22 mouse cellular contexts compared by ENCODE assay signal in genomic region chr14:60982126-60982525, GRCm38 (mm10).
A peak's percentile ranks its signal among the peaks of the same experiment; 100 is the strongest.
DNase-seq lines count a peak whose midpoint lies in the region; TF ChIP-seq lines count a peak whose summit lies in the region.
"Had no signal": no experiment of that assay in that cellular context is flagged by ENCODE, and none has a peak within 500 bp of the region (broad histone marks: within the 10 kb centered on the region; RNA-seq: fewer than 3 reads in every experiment).

No protein-coding gene starts in this region.

- H3K9ac ChIP-seq in ES-Bruce4 (ENCODE audit: low read depth, poor library complexity, severe bottlenecking) (no peak overlapping the region), ES-E14 (ENCODE audit: insufficient read depth, low read depth, low read length, poor library complexity, severe bottlenecking) (no peak overlapping the region)
- H3K9ac ChIP-seq: embryonic facial prominence, embryonic 13.5 days; embryonic facial prominence, embryonic 15.5 days; forebrain, embryonic 12.5 days had no signal

- no peak for TF ChIP-seq CTCF in ES-Bruce4 (IDR thresholded peaks at IDR 0.05; ENCODE audit: low read depth, low read length)

- H3K27ac ChIP-seq in ES-Bruce4 (ENCODE audit: insufficient read depth, low read length) (peak overlapping the region; percentile 94), ES-E14 (ENCODE audit: insufficient read depth, low read depth, low read length, poor library complexity, severe bottlenecking) (peak overlapping the region; percentile 96)
- no peak overlapping the region for H3K27ac ChIP-seq in limb, embryonic 10.5 days
- H3K27ac ChIP-seq: embryonic facial prominence, embryonic 13.5 days; forebrain, embryonic 12.5 days had no signal

- DNase-seq in ES-E14 (ENCODE audit: low read depth, low spot score) = peak; percentile 75
- DNase-seq in WW6 (ENCODE audit: low read depth, low spot score) = peak; percentile 47
- DNase-seq in right cerebral cortex, postnatal 14 days = no peak
- DNase-seq in limb, embryonic 10.5 days (ENCODE audit: low spot score) = no peak
- no peak for DNase-seq in left cerebral cortex, adult 8-10 months (ENCODE audit: low spot score in 2 of 2)
- DNase-seq: adrenal gland, adult 8-10 months; adrenal gland, postnatal 14 days; adrenal gland, postnatal 36 days; B cell, adult 2 months; cerebellum, adult 18-20 months; cerebellum, adult 8-10 months; cerebellum, adult 9-11 months; cerebellum, postnatal 14 days; cerebellum, postnatal 36 days; embryo, embryonic 11 days had no signal

- TF ChIP-seq POLR2A in ES-Bruce4 (IDR thresholded peaks at IDR 0.05; ENCODE audit: insufficient read depth, low read length) = no peak

- H3K9me3 ChIP-seq in ES-Bruce4 (replicated peaks; ENCODE audit: control insufficient read depth, insufficient read depth, low read length, poor library complexity, severe bottlenecking) (peaks cover 17% of the 10 kb centered on the region), ES-E14 (ENCODE audit: control insufficient read depth, insufficient read depth, low read depth, low read length) (no peaks in the 10 kb centered on the region)
- no peaks in the 10 kb centered on the region for H3K9me3 ChIP-seq in limb, embryonic 10.5 days (replicated peaks)
- H3K9me3 ChIP-seq: embryonic facial prominence, embryonic 13.5 days; embryonic facial prominence, embryonic 15.5 days; forebrain, embryonic 10.5 days; forebrain, embryonic 12.5 days had no signal

- H3K27me3 ChIP-seq in ES-Bruce4 (ENCODE audit: control insufficient read depth, insufficient read depth, low read length, poor library complexity, severe bottlenecking) = no peaks in the 10 kb centered on the region
- no peaks in the 10 kb centered on the region for H3K27me3 ChIP-seq in limb, embryonic 10.5 days (ENCODE audit: low read depth, poor library complexity, severe bottlenecking)
- H3K27me3 ChIP-seq: CH12.LX; embryonic facial prominence, embryonic 13.5 days; embryonic facial prominence, embryonic 15.5 days; forebrain, embryonic 12.5 days had no signal

- in situ Hi-C loops in ES-E14 (cut with MboI; ENCODE audit: low sequenced_read_pairs in 2 of 2, unreplicated experiment in 2 of 2) = no loop called here

- H3K36me3 ChIP-seq in ES-Bruce4 (ENCODE audit: control insufficient read depth, insufficient read depth, low read length, poor library complexity, severe bottlenecking) = no peaks in the 10 kb centered on the region
- H3K36me3 ChIP-seq in ES-E14 (ENCODE audit: control insufficient read depth, insufficient read depth, low read length, poor library complexity, severe bottlenecking) = peaks cover 2% of the 10 kb centered on the region; the same call in 1 of the 2 replicates
- peaks cover 6% of the 10 kb centered on the region; the same call in 1 of the 2 replicates for H3K36me3 ChIP-seq in limb, embryonic 10.5 days
- H3K36me3 ChIP-seq: forebrain, embryonic 12.5 days had no signal

- peak; percentile 68 for TF ChIP-seq EP300 in ES-Bruce4 (IDR thresholded peaks at IDR 0.05; ENCODE audit: insufficient read depth, low read depth, low read length)

- H3K4me1 ChIP-seq in ES-Bruce4 (ENCODE audit: control insufficient read depth, insufficient read depth, low read length) = peaks cover 2% of the 10 kb centered on the region
- peaks cover 10 to 25% of the 10 kb centered on the region in 2 experiments for H3K4me1 ChIP-seq in ES-E14 (ENCODE audit: control insufficient read depth in 2 of 2, insufficient read depth in 2 of 2, low read length in 2 of 2, poor library complexity in 1 of 2)
- H3K4me1 ChIP-seq in limb, embryonic 10.5 days = peaks cover 52% of the 10 kb centered on the region

- H3K4me3 ChIP-seq in ES-Bruce4 (ENCODE audit: low read depth, low read length) = no peak overlapping the region
- peak overlapping the region in 1 of 2 experiments; percentile 9; a peak in 1 of 4 replicates for H3K4me3 ChIP-seq in ES-E14 (ENCODE audit: insufficient read depth in 1 of 2, low read depth in 1 of 2, low read length in 2 of 2, poor library complexity in 1 of 2, severe bottlenecking in 1 of 2)
- H3K4me3 ChIP-seq in limb, embryonic 10.5 days = no peak overlapping the region
- H3K4me3 ChIP-seq: embryonic facial prominence, embryonic 13.5 days; embryonic facial prominence, embryonic 15.5 days; erythroblast, embryonic 14.5 days; forebrain, embryonic 10.5 days; forebrain, embryonic 12.5 days had no signal

TF ChIP-seq in ES-E14, 5 proteins besides CTCF, POLR2A, EP300 and RAD21:
- TF ChIP-seq CHD2 (IDR thresholded peaks at IDR 0.05; ENCODE audit: low read depth, low read length) = peak; percentile 46; the same call in 1 of the 2 replicates
- no peak for TF ChIP-seq ZC3H11A (IDR thresholded peaks at IDR 0.05; ENCODE audit: borderline replicate concordance, low read depth, low read length)
- no peak for TF ChIP-seq MAFK (IDR thresholded peaks at IDR 0.05; ENCODE audit: insufficient read depth, low read depth, low read length)
- no peak for TF ChIP-seq HCFC1 (IDR thresholded peaks at IDR 0.05; ENCODE audit: borderline replicate concordance, insufficient read depth, low read length)
- no peak for TF ChIP-seq ZNF384 (IDR thresholded peaks at IDR 0.05; ENCODE audit: low read depth, low read length)
TF ChIP-seq in ES-E14: peak in this region for 1.

Comparison
In these comparisons a context has a peak if more than half of its experiments do, and no peak if none do; other contexts are left out.
1. DNase-seq: peak in ES-E14 (single experiment) and WW6 (single experiment); none in right cerebral cortex, postnatal 14 days (single experiment), limb, embryonic 10.5 days (single experiment) and left cerebral cortex, adult 8-10 months (0 of 2).